Comparison of ENCODE assay signal across 8 mouse cellular contexts in genomic region chr3:96262979-96263550, GRCm38 (mm10). TPM values are rescaled to one million over a fixed set of nuclear protein-coding genes. Genes with fewer than 3 reads are reported as not detected.
DNase-seq lines count a peak whose midpoint lies in the region; ATAC-seq lines count a peak whose summit lies in the region.

TSS of gene Hist2h4 (minus strand) at chr3:96263311.

- H3K4me1 ChIP-seq in heart, embryonic 14.5 days (ENCODE audit: control insufficient read depth in 2 of 2, insufficient read depth in 2 of 2, low read length in 2 of 2), result peaks cover 13 to 17% of the 10 kb centered on the region in 2 experiments
- peaks cover 61% of the 10 kb centered on the region for H3K4me1 ChIP-seq in liver, embryonic 12.5 days

- peak within 1 kb of the TSS; percentile 54 to 83 for H3K4me3 ChIP-seq in heart, embryonic 14.5 days (ENCODE audit: control insufficient read depth in 1 of 2, insufficient read depth in 1 of 2, low read depth in 1 of 2, low read length in 2 of 2)
- H3K4me3 ChIP-seq in liver, embryonic 12.5 days, result peak within 1 kb of the TSS; percentile 58

- H3K4me2 ChIP-seq in heart, embryonic 14.5 days (ENCODE audit: low read length), result peak within 1 kb of the TSS; percentile 71
- H3K4me2 ChIP-seq in liver, embryonic 12.5 days, result peak within 1 kb of the TSS; percentile 74

- WGBS in heart, embryonic 14.5 days, result under 1% methylated on average over 40 of the region's 40 CpGs
- under 1% methylated on average over 40 of the region's 40 CpGs for WGBS in liver, embryonic 12.5 days (ENCODE audit: insufficient replicate concordance)

- no peaks in the 10 kb centered on the region for H3K9me3 ChIP-seq in heart, embryonic 14.5 days (ENCODE audit: control insufficient read depth, low read length)
- no peaks in the 10 kb centered on the region for H3K9me3 ChIP-seq in liver, embryonic 12.5 days (replicated peaks)

- H3K9ac ChIP-seq in heart, embryonic 14.5 days (ENCODE audit: low read length), result peak within 1 kb of the TSS; percentile 82
- H3K9ac ChIP-seq in liver, embryonic 12.5 days, result peak within 1 kb of the TSS; percentile 84

- H3K36me3 ChIP-seq in heart, embryonic 14.5 days (ENCODE audit: control insufficient read depth, insufficient read depth, low read length), result no peaks in the 10 kb centered on the region
- H3K36me3 ChIP-seq in liver, embryonic 12.5 days, result no peaks in the 10 kb centered on the region
- no peaks in the 10 kb centered on the region for H3K36me3 ChIP-seq in splenic B cell, adult 2 months (ENCODE audit: control insufficient read depth, insufficient read depth, low read length, poor library complexity, severe bottlenecking)

- peak; percentile 91 to 96 for DNase-seq in CD8-positive naive resting alpha-beta T cell, adult 2 months (ENCODE audit: low read depth in 2 of 2, low spot score in 2 of 2)
- DNase-seq in c-Kit-negative CD71-positive TER-119-positive erythroid progenitor cells, embryonic 14.5 days (ENCODE audit: low read depth, low spot score), result peak; percentile 96
- peak; percentile 91 for DNase-seq in fibroblast of lung, adult 2 months (ENCODE audit: low read depth)
- peak; percentile 96 for DNase-seq in kidney, postnatal 14 days
- DNase-seq in naive thymus-derived CD4-positive, alpha-beta T cell, adult 2 months (ENCODE audit: low read depth), result peak; percentile 97
- peak; percentile 95 for DNase-seq in splenic B cell, adult 2 months (ENCODE audit: low read depth, low spot score)

- H3K27me3 ChIP-seq in heart, embryonic 14.5 days (ENCODE audit: control insufficient read depth, insufficient read depth, low read length), result no peaks in the 10 kb centered on the region
- H3K27me3 ChIP-seq in liver, embryonic 12.5 days (replicated peaks), result no peaks in the 10 kb centered on the region
- no peaks in the 10 kb centered on the region for H3K27me3 ChIP-seq in splenic B cell, adult 2 months (ENCODE audit: control insufficient read depth, insufficient read depth, low read length, poor library complexity, severe bottlenecking)

- peak; percentile 86 for ATAC-seq in heart, embryonic 14.5 days (ENCODE audit: insufficient number of reproducible peaks, insufficient read depth, low FRiP score, low read depth)
- ATAC-seq in liver, embryonic 12.5 days, result peak; percentile 90

- peak within 1 kb of the TSS; percentile 97 to 99 for H3K27ac ChIP-seq in heart, embryonic 14.5 days (replicated peaks in 1 of 2; ENCODE audit: control insufficient read depth in 1 of 2, insufficient read depth in 1 of 2, low read depth in 2 of 2, low read length in 2 of 2)
- H3K27ac ChIP-seq in liver, embryonic 12.5 days, result peak within 1 kb of the TSS; percentile 98

RNA-seq across cellular contexts. Expression of gene Hist2h4, which starts in this region (rescaled TPM):
- polyA plus RNA-seq in heart, embryonic 14.5 days (2014; fragmentation: Nextera tagmentation; extraction: Ambion mirVana), result 3.4 and 5.0 TPM in 2 replicates
- 27.0 and 29.3 TPM in 2 replicates for polyA plus RNA-seq in liver, embryonic 12.5 days (2016; fragmentation: Nextera tagmentation; extraction: Ambion mirVana)

Comparison
In these comparisons a context has a peak if more than half of its experiments do, and no peak if none do; other contexts are left out.
1. Peak in every context shown above with its lines: DNase-seq, ATAC-seq, H3K4me3 ChIP-seq and H3K27ac ChIP-seq.